Mouse (Mus musculus) spleen, adult 12 weeks (tissue): ENCODE measurements around the gene Ano9.
A peak's percentile ranks its signal among the peaks of the same experiment; 100 is the strongest.

Experiments used
- DNase-seq: peaks from one replicate; pipeline ENCODE4 v3.0.0; 2022; ENCODE audit warnings: low spot score

The Ano9 gene

GRCm38 (mm10) chr7:141099911-141100691 lies 17.5 kb downstream of the Ano9 start, which contains the start of gene Sigirr:
TSS of gene Sigirr (minus strand) at chr7:141100572.
- no peak for DNase-seq

GRCm38 (mm10) chr7:141097177-141097576 lies 20.4 kb downstream of the Ano9 start:
- no peak for DNase-seq

DNA sequence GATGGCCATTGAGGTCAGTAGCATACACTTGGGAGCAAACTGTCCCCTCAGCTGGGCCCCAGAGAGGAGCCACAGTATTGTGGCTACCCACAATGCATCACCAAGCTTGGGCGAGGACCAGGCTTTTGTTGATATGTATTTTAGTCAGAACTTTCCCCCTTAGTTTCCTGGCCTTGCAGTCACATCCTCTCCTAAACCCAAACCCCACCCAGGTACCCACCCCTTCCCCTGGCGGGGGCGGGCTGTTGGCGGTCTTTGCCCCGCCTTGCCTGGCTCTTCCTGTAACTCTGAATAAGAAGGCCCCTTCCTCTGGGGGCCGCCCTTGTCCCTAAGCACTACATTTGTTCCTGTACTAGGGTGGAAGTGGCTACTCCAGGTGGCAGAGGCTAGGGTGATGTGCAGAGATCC lies 21.0 kb downstream of the Ano9 start:
- DNase-seq = peak; percentile 75

DNA sequence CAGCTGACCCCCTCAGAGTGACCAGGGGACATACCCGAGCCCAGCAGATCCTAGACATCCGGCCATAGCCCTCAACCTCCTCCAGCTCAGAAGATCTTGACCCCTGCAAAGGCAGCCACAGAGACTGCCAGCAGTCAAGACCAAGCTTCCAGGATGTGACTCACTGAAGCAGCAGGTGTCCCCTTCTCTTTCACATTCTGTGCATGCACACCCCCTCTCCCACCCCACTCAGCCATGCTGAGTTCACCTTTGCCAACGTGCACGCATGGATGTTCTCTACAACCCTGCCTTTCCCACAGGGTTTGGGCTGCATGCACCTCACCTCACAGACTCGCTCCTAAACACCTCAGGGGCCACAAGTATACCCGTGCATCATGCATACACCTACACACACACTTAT lies 21.6 kb downstream of the Ano9 start:
- no peak for DNase-seq

DNA sequence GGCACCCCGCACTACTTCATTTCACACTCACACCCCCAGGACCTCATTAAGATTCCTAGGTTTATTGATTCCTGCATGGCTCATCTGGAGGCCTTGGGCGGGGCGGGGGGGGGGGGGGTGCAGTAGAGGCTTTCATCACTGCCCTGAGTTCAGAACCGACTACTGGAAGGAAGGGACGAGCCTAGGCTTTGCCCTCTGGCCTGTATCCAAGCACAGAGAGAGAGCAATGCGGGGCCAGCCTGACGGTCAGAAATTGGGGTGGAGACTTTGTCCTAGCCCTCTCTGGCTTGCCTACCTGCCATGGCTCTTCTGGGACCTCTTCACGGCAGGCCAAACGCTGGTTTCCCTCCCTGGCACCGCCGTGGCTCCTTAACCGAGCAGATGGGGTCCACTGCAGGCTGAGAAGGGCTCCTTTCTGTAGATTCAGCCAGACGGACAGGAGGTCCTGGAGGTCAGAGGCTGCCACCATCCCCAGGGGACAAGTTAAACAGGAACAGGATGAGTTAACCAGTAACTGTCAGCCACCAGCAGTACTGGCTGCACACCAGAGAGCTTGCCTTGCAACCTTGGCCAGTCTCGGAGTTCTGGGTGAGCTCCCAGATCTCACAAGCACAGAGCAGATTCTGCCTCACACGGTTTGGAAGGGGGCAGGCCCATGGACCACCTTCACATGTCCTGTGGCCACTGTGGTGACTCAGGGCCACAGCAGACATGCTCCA lies 23.0 kb downstream of the Ano9 start:
- no peak for DNase-seq

DNA sequence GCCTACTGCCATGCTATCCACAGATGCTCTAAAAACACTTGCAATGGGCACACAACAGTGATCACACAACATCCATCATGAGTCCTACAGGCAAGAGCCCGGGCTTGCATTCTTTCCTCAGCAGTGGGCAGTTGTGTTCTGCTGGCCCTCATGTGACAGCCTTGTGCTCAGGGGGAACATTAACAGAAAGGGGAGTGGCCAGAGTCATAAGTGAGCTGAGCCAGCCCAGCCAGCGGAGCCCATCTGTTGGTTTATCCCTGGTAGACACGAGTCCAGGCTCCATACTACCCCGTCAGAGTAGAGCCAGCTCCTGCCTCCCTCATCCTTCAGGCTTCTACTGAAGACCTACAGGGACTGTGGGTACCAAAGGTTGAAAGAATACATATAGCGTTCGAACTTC lies 23.7 kb downstream of the Ano9 start:
- no peak for DNase-seq

- peak; percentile 83 for DNase-seq
Observed at GRCm38 (mm10) chr7:141092051-141092735, 25.4 kb downstream of the Ano9 start.

- no peak for DNase-seq
Observed at GRCm38 (mm10) chr7:141090228-141090627, 27.4 kb downstream of the Ano9 start.

- no peak for DNase-seq
Observed at GRCm38 (mm10) chr7:141088473-141088872, 29.1 kb downstream of the Ano9 start.

DNA sequence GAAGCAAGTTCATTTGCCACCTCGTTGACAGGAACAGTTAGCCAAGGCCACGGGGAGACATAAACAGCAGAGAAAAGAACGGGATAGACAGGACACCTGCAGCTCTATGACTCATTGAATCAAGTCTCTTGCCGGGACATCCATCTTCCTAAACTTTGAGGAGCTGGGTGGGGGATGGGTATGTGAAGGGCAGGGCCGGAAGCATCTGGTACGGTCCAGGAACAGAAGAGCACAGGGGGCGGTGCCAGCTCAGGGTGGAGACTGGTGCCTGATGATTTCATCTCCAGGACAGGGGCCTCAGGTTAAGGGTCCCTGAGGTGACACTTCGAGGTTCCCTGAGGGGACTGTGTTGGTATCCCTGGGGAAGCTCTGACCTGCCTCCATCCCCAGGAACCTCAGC lies 29.7 kb downstream of the Ano9 start:
- DNase-seq = no peak

- DNase-seq = no peak
Observed at GRCm38 (mm10) chr7:141079481-141080449, 37.8 kb downstream of the Ano9 start.

GRCm38 (mm10) chr7:141078876-141079275 lies 38.7 kb downstream of the Ano9 start:
- DNase-seq = no peak

DNA sequence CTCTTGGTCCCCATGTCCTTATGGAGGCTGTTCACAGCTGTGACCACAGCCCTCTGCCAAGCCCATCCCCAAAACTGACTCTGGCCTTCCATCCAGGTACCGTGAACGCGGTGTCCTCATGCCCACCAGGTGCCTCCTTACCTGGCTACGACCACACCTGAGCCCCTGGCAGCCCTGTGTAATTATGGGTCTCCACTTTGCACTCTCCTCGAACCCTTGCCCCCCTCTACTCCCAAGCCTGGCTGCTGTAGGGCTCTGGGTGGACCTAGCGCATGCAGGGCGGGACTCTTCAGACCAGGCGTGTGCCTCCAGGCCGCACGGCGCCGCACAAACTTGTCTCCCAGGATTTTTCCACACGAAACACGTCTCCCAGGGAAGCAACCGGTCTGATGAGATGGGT lies 39.8 kb downstream of the Ano9 start, which contains the start of gene Pkp3:
Gene Pkp3 (plus strand): TSS at position 378 of the 400 bp plus-strand sequence.
- DNase-seq = no peak

DNA sequence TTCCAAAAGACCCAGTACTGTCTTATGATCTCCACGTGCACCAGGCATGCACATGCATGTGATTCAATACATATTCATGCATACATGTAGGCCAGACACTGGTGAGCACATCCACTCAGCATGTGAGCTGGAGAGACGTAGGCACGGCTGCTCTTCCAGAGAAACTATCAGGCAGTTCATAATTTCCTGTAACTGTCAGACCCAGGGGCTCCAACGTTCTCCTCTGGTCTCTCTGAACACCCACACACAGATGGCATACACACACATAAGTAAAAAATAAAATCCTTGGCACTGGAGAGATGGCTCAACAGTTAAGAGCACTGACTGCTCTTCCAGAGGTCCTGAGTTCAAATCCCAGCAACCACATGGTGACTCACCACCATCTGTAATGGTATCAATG lies 43.8 kb downstream of the Ano9 start:
- DNase-seq = no peak

DNA sequence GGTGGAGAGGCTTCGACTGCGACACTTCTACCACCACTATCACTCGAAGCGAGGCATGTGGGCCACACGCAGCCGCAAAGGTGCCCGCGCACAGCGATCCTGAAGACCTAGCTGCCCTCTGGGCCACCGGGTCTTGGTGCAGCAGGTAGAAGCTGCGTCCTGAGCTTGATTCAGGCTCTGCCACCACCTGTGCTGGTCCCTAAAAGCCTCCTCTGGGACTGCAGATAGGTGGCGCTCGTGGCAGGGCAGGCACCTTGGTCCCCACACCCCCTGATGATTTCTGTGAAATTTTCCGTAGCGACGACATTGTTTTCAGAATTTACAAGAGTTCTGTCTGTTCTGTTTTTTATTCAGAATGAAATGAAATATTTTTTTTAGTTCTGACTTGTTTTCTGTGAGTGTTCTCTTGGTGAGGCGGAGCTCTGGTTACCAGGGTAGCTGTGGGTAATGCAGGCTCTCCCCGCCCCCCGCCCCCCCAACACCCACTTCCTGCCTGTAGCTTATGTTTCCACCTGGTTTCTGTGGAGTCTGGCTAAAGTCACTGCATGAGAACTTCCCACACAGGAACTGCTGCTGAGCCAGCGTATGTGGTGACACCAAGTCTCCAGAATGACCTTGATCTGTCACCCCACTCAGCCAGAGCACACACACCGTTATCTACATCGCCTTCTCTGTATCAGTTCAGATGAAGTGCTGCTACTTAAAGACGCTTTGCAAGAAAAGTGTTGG lies 45.4 kb downstream of the Ano9 start:
- DNase-seq = peak; percentile 54

DNA sequence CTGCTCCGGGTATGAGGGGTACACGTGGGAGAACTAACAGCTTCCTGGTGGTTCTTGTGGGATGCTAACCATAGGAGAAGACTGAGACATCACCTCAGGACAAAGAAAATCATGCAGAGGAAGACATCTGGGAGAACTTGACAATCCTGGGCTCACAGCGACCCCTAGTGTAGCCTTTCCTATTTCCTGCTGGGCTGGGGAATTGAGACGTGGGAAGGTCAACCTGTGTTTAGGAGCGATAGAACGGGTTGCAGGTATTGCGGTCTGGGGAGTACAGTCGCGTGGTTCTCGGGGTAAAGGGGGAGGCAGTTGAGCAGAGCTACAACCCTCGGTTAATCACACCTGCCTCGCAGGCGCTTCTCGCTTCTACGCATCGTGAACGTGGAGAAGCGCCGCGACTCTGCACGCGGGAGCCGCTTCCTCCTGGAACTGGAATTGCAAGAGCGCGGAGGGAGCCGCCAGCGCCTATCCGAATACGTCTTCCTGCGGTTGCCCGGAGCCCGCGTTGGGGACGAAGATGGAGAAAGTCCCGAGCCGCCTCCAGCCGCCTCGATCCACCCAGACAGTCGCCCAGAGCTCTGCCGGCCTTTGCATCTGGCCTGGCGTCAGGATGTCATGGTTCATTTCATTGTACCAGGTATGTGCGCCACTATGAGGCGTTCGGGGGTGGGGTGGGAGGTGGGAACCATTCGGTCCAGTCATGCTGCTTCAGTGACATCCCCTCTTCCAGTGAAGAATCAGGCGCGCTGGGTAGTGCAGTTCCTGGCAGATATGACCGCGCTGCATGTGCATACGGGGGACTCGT lies 47.3 kb downstream of the Ano9 start:
- peak; percentile 50 for DNase-seq

GRCm38 (mm10) chr7:141068351-141068750 lies 49.3 kb downstream of the Ano9 start:
- no peak for DNase-seq

GRCm38 (mm10) chr7:141064576-141064975 lies 53.0 kb downstream of the Ano9 start:
- DNase-seq = no peak

- no peak for DNase-seq
Observed at GRCm38 (mm10) chr7:141064175-141064574, 53.4 kb downstream of the Ano9 start.

DNA sequence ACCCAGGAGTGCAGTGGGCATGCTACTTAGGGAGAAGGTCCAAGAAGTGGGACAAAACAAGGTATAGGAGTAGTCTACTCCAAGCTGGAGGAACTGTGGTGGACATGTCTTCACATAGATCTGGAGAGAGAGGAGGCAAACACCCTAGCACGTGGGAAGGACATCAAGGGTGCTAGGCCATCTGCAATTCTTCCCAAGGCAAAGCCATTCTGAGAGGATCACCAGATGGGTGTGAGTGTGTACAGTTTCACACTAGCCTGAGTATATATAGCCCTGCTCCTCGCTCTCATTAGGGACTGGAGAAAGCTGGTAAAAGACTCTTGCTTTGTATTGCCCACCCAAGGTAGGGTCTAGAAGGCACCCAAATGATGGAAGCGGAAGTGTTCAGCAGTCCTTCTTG lies 54.3 kb downstream of the Ano9 start:
- DNase-seq = no peak
